Mouse (Mus musculus): ENCODE measurements around the gene Vmn2r65. TPM values are rescaled to one million over a fixed set of nuclear protein-coding genes. Genes with fewer than 3 reads are reported as not detected.

The Vmn2r65 gene
- total and polyA plus RNA-seq, 3 experiments: not detected

- no peak overlapping the region for H3K27ac ChIP-seq (ENCODE audit: control insufficient read depth, low read depth, low read length)
- H3K9me3 ChIP-seq (replicated peaks; ENCODE audit: insufficient read depth, low read length): no peaks in the 10 kb centered on the region
- H3K36me3 ChIP-seq (ENCODE audit: control insufficient read depth in 1 of 2, insufficient read depth in 2 of 2, low read length in 2 of 2): no peaks in the 10 kb centered on the region
- DNase-seq (ENCODE audit: low read depth, low spot score): no peak
- no peak for TF ChIP-seq POLR2AphosphoS5 (IDR thresholded peaks at IDR 0.05; ENCODE audit: borderline replicate concordance, low read depth, low read length)
- TF ChIP-seq TAL1 (IDR thresholded peaks at IDR 0.05; ENCODE audit: low read length): no peak
- TF ChIP-seq UBTF (IDR thresholded peaks at IDR 0.05; ENCODE audit: borderline replicate concordance, insufficient read depth, low read depth, low read length): no peak
- no peak for TF ChIP-seq EP300 (IDR thresholded peaks at IDR 0.05; ENCODE audit: low read depth in 1 of 2, low read length in 2 of 2)
- no peak for TF ChIP-seq CTCF (IDR thresholded peaks at IDR 0.05 in 2 of 3, conservative IDR thresholded peaks at IDR 0.05 in 1 of 3; ENCODE audit: control insufficient read depth in 1 of 3, insufficient read depth in 1 of 3, low read depth in 2 of 3, low read length in 3 of 3, poor library complexity in 1 of 3, severe bottlenecking in 1 of 3)
- H3K9ac ChIP-seq (ENCODE audit: control insufficient read depth, low read depth, low read length, poor library complexity, severe bottlenecking): no peak overlapping the region
- no peaks in the 10 kb centered on the region for H3K27me3 ChIP-seq (ENCODE audit: control insufficient read depth in 1 of 2, insufficient read depth in 2 of 2, low read length in 2 of 2)
- no peaks in the 10 kb centered on the region for H3K79me2 ChIP-seq (ENCODE audit: control insufficient read depth, insufficient read depth, low read length, poor library complexity)
- no peak overlapping the region for H3K4me3 ChIP-seq (ENCODE audit: control insufficient read depth in 1 of 2, insufficient read depth in 1 of 2, low read depth in 2 of 2, low read length in 2 of 2)
- no peaks in the 10 kb centered on the region for H3K4me1 ChIP-seq (ENCODE audit: control insufficient read depth in 1 of 2, insufficient read depth in 2 of 2, low read length in 2 of 2)
These were observed 32.8 kb upstream of the Vmn2r65 start for GRCm38 (mm10) chr7:84996694-84997093.

Other genes with a start within 250 kb of the Vmn2r65 start
- gene Olfr291, start 110.6 kb downstream of the Vmn2r65 start, total RNA-seq (2012; rRNA removed): not detected in 2 replicates
- gene Olfr291, start 110.6 kb downstream of the Vmn2r65 start, polyA plus RNA-seq (2012; ENCODE audit: insufficient read depth in 1 of 2, insufficient read length in 2 of 2, low read depth in 1 of 2, low replicate concordance in 2 of 2, missing spikeins in 1 of 2): not detected
- gene Vmn2r66, start 48.2 kb upstream of the Vmn2r65 start, total RNA-seq (2012; rRNA removed): not detected in 2 replicates
- not detected for gene Vmn2r66, start 48.2 kb upstream of the Vmn2r65 start, polyA plus RNA-seq (2012; ENCODE audit: insufficient read depth in 1 of 2, insufficient read length in 2 of 2, low read depth in 1 of 2, low replicate concordance in 2 of 2, missing spikeins in 1 of 2)
- gene Vmn2r67, start 191.9 kb upstream of the Vmn2r65 start, total RNA-seq (2012; rRNA removed): not detected in 2 replicates
- not detected for gene Vmn2r67, start 191.9 kb upstream of the Vmn2r65 start, polyA plus RNA-seq (2012; ENCODE audit: insufficient read depth in 1 of 2, insufficient read length in 2 of 2, low read depth in 1 of 2, low replicate concordance in 2 of 2, missing spikeins in 1 of 2)

All from MEL (cell line).